Mouse (Mus musculus): ENCODE data around the gene Rufy3.
A peak's percentile ranks its signal among the peaks of the same experiment; 100 is the strongest.

Rufy3 gene

DNA sequence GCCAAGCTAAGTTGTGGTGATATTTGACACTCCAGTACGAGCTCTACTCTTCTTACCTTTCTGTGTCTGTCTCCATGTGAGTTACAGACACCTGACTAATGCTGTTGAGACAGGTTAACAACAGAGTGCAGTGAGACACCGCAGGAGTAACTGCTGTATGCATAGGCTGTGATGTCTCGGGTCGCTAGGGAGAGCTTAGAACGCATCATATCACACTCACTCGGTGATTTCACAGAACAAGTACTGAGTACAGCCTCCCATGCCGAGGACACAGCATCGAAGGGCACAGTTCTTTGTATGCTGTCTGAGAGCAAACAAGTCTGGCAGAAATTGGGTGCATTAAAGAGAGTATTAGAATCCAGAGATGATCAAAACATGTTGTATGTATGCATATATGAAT lies 65.1 kb downstream of the Rufy3 start:
- DNase-seq (ENCODE audit: low spot score): no peak

- DNase-seq (ENCODE audit: low spot score): no peak
Measured at GRCm38 (mm10) chr5:88630883-88631282, 66.0 kb downstream of the Rufy3 start.

- no peak for DNase-seq (ENCODE audit: low spot score)
Measured at GRCm38 (mm10) chr5:88631545-88631944, 66.7 kb downstream of the Rufy3 start.

DNA sequence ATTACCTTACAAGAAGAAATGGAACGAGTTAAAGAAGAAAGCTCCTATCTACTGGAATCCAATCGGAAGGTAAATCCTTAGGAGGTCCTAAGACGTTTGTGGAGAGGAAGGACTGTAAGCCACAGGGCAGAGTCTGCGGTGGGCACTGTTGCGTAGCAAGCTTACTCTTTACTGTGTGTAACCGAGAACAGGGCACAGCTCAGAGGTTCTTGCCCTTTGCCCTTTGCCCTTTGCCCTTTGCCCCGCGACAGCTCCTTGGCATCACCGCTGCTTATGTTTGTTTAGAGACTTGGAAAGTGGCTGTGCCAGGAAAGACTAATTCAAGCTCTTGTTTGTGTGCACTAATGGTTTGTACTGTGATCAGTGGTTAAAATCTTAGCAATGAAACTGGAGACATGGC lies 67.6 kb downstream of the Rufy3 start:
- DNase-seq (ENCODE audit: low spot score): no peak

- DNase-seq (ENCODE audit: low spot score): no peak
Measured at GRCm38 (mm10) chr5:88634076-88634475, 69.2 kb downstream of the Rufy3 start.

- DNase-seq (ENCODE audit: low spot score): no peak
Measured at GRCm38 (mm10) chr5:88642786-88643185, 77.9 kb downstream of the Rufy3 start.

DNA sequence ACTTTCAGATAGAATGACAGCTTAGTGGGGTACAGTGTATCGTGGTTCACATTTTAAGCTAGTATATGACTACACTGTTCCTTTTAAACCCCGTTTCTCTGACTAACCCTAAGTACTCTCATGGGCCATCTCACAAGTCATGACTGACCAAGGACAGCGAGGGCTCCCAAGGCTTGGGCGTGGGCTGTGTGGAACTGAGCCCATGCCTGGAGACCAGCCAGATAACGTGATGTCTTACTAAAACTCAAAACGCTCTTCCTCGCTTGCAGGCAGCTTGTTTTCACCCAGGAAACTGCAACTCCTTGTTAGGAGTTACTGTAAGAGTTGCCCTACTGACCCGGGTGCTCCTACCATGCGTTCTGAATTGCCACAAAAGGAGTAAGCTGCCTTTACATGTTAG lies 78.7 kb downstream of the Rufy3 start:
- DNase-seq (ENCODE audit: low spot score): no peak

- no peak for DNase-seq (ENCODE audit: low spot score)
Measured at GRCm38 (mm10) chr5:88644901-88645300, 80.1 kb downstream of the Rufy3 start.

DNA sequence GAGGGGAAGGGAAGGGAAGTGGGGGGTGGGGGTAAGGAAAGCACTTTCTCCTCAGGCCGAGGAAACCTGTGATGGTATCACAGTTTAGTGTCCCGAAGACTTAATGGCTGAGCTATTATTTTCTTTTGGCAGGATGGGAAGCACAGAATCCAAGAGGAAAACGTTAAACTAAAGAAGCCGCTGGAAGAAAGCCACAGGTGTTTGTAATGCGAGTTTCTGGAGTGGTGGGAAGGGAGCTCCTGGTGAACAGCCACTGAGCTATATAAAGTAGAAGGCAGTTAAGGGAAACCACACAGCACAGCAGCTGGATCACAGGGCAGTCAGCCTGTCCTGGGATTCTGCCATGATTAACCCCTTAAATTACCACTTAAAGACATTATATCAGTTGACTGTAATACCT lies 80.6 kb downstream of the Rufy3 start:
- DNase-seq (ENCODE audit: low spot score): no peak

- DNase-seq (ENCODE audit: low spot score): no peak
Measured at GRCm38 (mm10) chr5:88649250-88650173, 84.7 kb downstream of the Rufy3 start.

DNA sequence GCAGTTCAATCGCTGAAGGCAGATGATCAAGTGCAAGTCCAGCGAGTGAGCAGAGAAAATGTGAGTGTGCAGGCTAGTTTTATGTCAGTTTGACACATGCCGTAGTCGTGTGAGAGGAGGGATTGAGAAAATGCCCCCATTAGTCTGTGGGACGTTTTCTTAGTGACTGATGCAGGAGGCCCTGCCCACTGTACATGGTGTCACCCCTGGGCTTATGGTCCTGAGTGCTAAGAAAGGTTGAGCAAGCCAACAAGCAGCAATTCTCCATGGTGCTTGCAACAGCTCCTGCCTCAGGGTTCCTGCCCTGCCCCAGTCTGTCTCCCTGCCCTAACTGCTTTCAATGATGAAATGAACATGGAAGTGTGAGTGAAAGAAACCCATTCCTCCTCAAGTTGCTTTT lies 87.7 kb downstream of the Rufy3 start:
- DNase-seq (ENCODE audit: low spot score): no peak

GRCm38 (mm10) chr5:88657868-88658267 lies 93.0 kb downstream of the Rufy3 start:
- no peak for DNase-seq (ENCODE audit: low spot score)

GRCm38 (mm10) chr5:88663151-88663550 lies 98.3 kb downstream of the Rufy3 start:
- no peak for DNase-seq (ENCODE audit: low spot score)

DNA sequence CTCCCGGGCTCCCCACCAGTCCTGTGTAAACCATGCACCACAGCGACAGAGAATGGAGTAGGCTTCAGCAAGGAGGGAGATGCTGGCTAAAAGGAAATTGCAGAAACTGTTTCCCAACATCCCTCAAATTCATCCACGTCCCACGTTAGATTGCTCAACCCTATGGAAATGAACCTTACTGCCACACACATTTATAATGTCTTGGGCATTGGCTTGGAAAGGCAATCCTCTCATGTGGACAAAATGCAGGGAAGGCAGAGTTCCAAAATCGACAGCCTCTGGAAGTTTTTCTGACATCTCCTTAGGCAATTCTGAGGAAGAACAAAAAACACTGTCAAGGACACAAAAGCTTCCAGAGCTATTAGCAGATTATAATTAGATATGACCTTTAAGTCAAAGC lies 99.0 kb downstream of the Rufy3 start:
- no peak for DNase-seq (ENCODE audit: low spot score)

GRCm38 (mm10) chr5:88674703-88675442 lies 110.0 kb downstream of the Rufy3 start:
- DNase-seq (ENCODE audit: low spot score): peak; percentile 6

GRCm38 (mm10) chr5:88675443-88676387 lies 110.9 kb downstream of the Rufy3 start, which contains the start of gene Grsf1:
Gene Grsf1, minus strand, starts transcription at chr5:88676171.
- DNase-seq (ENCODE audit: low spot score): peak; percentile 85

- DNase-seq (ENCODE audit: low spot score): no peak
Measured at GRCm38 (mm10) chr5:88678929-88679328, 114.1 kb downstream of the Rufy3 start.

- DNase-seq (ENCODE audit: low spot score): no peak
Measured at GRCm38 (mm10) chr5:88679341-88679740, 114.5 kb downstream of the Rufy3 start.

- DNase-seq (ENCODE audit: low spot score): no peak
Measured at GRCm38 (mm10) chr5:88680567-88680966, 115.7 kb downstream of the Rufy3 start.

DNA sequence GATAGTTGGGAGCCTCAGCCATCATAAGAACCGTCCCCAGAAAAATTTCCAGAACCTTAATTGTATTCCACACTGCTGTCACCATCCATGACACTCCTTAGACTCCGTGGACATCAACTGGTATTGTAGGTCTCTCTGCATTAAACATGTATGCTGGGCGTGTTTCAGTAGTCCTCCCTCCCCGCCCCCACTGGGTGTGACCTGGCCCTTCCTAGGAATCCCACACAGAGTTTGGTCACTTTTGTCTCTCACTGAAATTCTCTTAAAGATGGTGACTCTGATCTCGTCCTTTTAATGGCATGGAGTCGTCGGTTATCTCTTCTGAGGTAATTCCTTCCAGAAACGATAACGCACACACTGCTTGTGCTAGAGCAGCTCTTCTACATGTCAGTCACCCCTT lies 118.9 kb downstream of the Rufy3 start:
- DNase-seq (ENCODE audit: low spot score): no peak

DNA sequence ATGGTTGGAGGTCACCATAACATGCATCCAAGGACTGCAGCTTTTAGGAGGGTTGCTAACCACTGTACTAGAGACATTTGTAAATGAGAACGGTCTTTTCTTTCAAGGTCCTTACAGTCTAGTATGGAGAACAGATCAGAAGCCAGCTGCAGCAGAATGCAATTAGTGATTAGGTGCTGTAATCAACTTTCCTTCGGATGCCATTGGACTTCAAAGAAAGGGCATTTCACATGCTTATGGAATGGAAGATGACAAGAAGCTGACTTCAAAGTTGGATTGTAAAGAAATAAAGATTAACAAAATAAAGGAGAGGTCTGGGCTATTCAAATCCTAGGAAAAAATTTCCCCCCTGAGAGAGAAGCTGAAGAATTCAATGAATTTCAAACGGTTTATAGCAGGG lies 119.4 kb downstream of the Rufy3 start:
- DNase-seq (ENCODE audit: low spot score): no peak

DNA sequence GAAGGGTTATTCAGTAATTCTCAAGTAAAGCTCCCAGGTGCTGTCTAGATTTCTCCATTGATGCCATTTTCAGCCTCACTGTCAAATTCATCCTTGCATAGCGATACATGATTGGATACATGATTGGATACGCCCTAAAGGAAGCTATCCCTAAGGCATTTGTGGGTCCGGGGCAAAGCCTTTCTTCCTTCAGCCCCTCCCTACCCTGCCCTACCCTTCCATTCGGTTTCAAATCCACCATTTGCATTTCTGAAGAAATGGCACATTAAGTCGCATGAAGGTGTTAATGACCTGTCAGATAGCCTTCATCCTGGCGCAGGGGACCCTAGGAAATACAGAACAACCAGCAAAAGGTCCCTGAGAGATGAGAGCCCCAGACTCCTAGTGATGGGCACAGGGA lies 120.5 kb downstream of the Rufy3 start:
- DNase-seq (ENCODE audit: low spot score): no peak

Measured in ovary, postnatal 14 days (tissue).